Mouse (Mus musculus) monocyte, adult 2 months (primary cell): ENCODE data around the gene Disc1.

ENCODE experiments used
- DNase-seq, 2 experiments: peaks; one replicate each; pipeline ENCODE4 v3.0.0; 2022; ENCODE audit warnings: low spot score in 2 of 2, low read depth in 1 of 2

The Disc1 gene

GRCm38 (mm10) chr8:125066913-125067595 lies 13.1 kb downstream of the Disc1 start:
- DNase-seq = peak in 1 of 2 experiments; percentile 70

- DNase-seq = peak in 1 of 2 experiments; percentile 68
Observed at GRCm38 (mm10) chr8:125067596-125067960, 13.6 kb downstream of the Disc1 start.

GRCm38 (mm10) chr8:125068146-125068905 lies 14.3 kb downstream of the Disc1 start:
- DNase-seq = no peak

GRCm38 (mm10) chr8:125069304-125069703 lies 15.3 kb downstream of the Disc1 start:
- DNase-seq = no peak

- DNase-seq = no peak
Observed at GRCm38 (mm10) chr8:125069733-125070132, 15.7 kb downstream of the Disc1 start.

GRCm38 (mm10) chr8:125074141-125074540 lies 20.1 kb downstream of the Disc1 start:
- DNase-seq = no peak

- no peak for DNase-seq
Observed at GRCm38 (mm10) chr8:125074581-125074980, 20.6 kb downstream of the Disc1 start.

GRCm38 (mm10) chr8:125075389-125075788 lies 21.4 kb downstream of the Disc1 start:
- DNase-seq = no peak

- DNase-seq = no peak
Observed at GRCm38 (mm10) chr8:125077326-125077725, 23.3 kb downstream of the Disc1 start.

- no peak for DNase-seq
Observed at GRCm38 (mm10) chr8:125078771-125079384, 24.9 kb downstream of the Disc1 start.

- no peak for DNase-seq
Observed at GRCm38 (mm10) chr8:125080388-125081344, 26.7 kb downstream of the Disc1 start.

- DNase-seq = no peak
Observed at GRCm38 (mm10) chr8:125083746-125084145, 29.8 kb downstream of the Disc1 start.

GRCm38 (mm10) chr8:125084523-125084922 lies 30.5 kb downstream of the Disc1 start:
- no peak for DNase-seq

GRCm38 (mm10) chr8:125090889-125091740 lies 37.1 kb downstream of the Disc1 start:
- DNase-seq = no peak

GRCm38 (mm10) chr8:125097140-125097539 lies 43.1 kb downstream of the Disc1 start:
- no peak for DNase-seq

- DNase-seq = no peak
Observed at GRCm38 (mm10) chr8:125098050-125098449, 44.1 kb downstream of the Disc1 start.

- DNase-seq = no peak
Observed at GRCm38 (mm10) chr8:125102303-125102702, 48.3 kb downstream of the Disc1 start.

- DNase-seq = no peak
Observed at GRCm38 (mm10) chr8:125113171-125113570, 59.2 kb downstream of the Disc1 start.

GRCm38 (mm10) chr8:125113831-125114230 lies 59.8 kb downstream of the Disc1 start:
- DNase-seq = no peak

GRCm38 (mm10) chr8:125115321-125115720 lies 61.3 kb downstream of the Disc1 start:
- DNase-seq = no peak
